Mouse (Mus musculus): ENCODE data around the gene Atf5.

DNA sequence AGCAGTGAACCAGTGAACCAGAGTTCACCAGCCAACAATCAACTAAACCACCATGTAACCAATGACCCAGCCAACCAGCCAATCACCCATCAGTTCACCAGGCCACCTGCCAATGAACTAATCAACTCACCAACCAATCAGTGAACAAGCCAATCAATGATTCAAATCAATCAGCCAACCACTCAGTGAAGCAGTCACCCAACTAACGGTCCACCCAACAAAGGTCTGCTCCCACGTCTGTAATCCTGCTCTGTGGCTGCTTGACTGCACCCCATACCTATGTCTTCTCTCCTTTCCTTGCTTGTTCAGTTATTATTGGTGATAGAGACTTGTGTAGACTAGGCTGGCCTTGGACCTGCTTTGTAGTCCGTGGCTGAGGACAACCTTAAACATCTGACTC lies 2.5 kb downstream of the Atf5 start:
- no peak for TF ChIP-seq HCFC1 (IDR thresholded peaks at IDR 0.05; ENCODE audit: borderline replicate concordance, insufficient read depth, low read length)
- no peak for TF ChIP-seq ZNF384 (IDR thresholded peaks at IDR 0.05; ENCODE audit: low read depth, low read length)
- TF ChIP-seq CHD2 (IDR thresholded peaks at IDR 0.05; ENCODE audit: low read depth, low read length), result no peak
- TF ChIP-seq MAFK (IDR thresholded peaks at IDR 0.05; ENCODE audit: insufficient read depth, low read depth, low read length), result no peak
- no peak for TF ChIP-seq ZC3H11A (IDR thresholded peaks at IDR 0.05; ENCODE audit: borderline replicate concordance, low read depth, low read length)

Measured in ES-E14 (cell line).